Mouse (Mus musculus): ENCODE data around the gene Fbf1. TPM values are rescaled to one million over a fixed set of nuclear protein-coding genes. Genes with fewer than 3 reads are reported as not detected.
"Not testable (repeated sequence)": the region's sequence is repeated elsewhere in the genome, so short reads cannot be mapped to it uniquely, and the experiment has no call there.

The Fbf1 gene
- total RNA-seq, 2 experiments from 2014 or later, result 17.4 to 17.7 TPM

- intact Hi-C loops (cut with DNase I), result no loop called here
These were observed 72.4 kb downstream of the Fbf1 start for GRCm38 (mm10) chr11:116095573-116095972.

GRCm38 (mm10) chr11:116093771-116094565 lies 74.0 kb downstream of the Fbf1 start:
- DNase-seq, result peak; percentile 49 to 50
- intact Hi-C loops (cut with DNase I), result no loop called here

More at GRCm38 (mm10) chr11:116095573-116095972, 72.4 kb downstream of the Fbf1 start:
- peak; percentile 78 to 84 for DNase-seq

DNA sequence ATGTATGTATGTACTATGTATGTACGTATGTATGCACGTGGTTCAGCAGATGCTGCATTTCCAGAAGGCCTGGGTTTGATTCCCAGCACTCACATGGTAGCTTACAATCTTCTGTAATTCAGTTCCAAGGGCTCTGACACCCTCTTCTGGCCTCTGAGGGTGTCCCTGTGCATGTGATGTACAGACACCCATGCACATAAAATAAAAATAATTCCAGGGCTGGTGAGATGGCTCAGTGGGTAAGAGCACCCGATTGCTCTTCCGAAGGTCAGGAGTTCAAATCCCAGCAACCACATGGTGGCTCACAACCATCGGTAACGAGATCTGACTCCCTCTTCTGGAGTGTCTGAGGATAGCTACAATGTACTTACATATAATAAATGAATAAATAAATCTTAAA lies 75.0 kb downstream of the Fbf1 start:
- intact Hi-C loops (cut with DNase I), result not testable (repeated sequence)

More for the DNA sequence above, 75.0 kb downstream of the Fbf1 start:
- DNase-seq, result not testable (repeated sequence)

Other genes with a start within 250 kb of the Fbf1 start
- gene Sap30bp, start 234.9 kb downstream of the Fbf1 start, total RNA-seq (2021), result 10 to 100 TPM; 26.6 to 26.7 TPM
- 10 to 100 TPM in 1 of 2 experiments, 1 to 10 TPM in 1; 8.3 to 10.9 TPM for gene Recql5, start 234.7 kb downstream of the Fbf1 start, total RNA-seq (2021)
- gene Itgb4, start 193.5 kb downstream of the Fbf1 start, total RNA-seq (2021), result 1 to 10 TPM; 4.8 to 5.5 TPM
- gene Galk1, start 155.4 kb downstream of the Fbf1 start, total RNA-seq (2021), result 10 to 100 TPM; 31.7 to 33.1 TPM
- gene H3f3b, start 140.2 kb downstream of the Fbf1 start, total RNA-seq (2021), result 100 to 1,000 TPM; 338 to 393 TPM
- 10 to 100 TPM; 16.3 to 17.0 TPM for gene Unk, start 137.8 kb downstream of the Fbf1 start, total RNA-seq (2021)
- 1 to 10 TPM in 1 of 2 experiments, under 1 TPM in 1; 0.52 to 1.0 TPM for gene Unc13d, start 90.2 kb downstream of the Fbf1 start, total RNA-seq (2021)
- 10 to 100 TPM; 96.6 to 99.5 TPM for gene Wbp2, start 81.2 kb downstream of the Fbf1 start, total RNA-seq (2021)
- 10 to 100 TPM; 43.3 to 49.7 TPM for gene Trim47, start 41.0 kb downstream of the Fbf1 start, total RNA-seq (2021)
- gene Trim65, start 37.0 kb downstream of the Fbf1 start, total RNA-seq (2021), result 1 to 10 TPM; 5.4 to 6.3 TPM
- 10 to 100 TPM; 55.9 to 56.8 TPM for gene Mrpl38, start 29.3 kb downstream of the Fbf1 start, total RNA-seq (2021)
- 10 to 100 TPM; 29.7 to 34.0 TPM for gene Ten1, start 30.7 kb upstream of the Fbf1 start, total RNA-seq (2021)
- 10 to 100 TPM; 92.5 to 99.9 TPM for gene Acox1, start 30.9 kb upstream of the Fbf1 start, total RNA-seq (2021)
- 1 to 10 TPM; 1.2 TPM for gene Evpl, start 69.9 kb upstream of the Fbf1 start, total RNA-seq (2021)
- gene Srp68, start 106.1 kb upstream of the Fbf1 start, total RNA-seq (2021), result 10 to 100 TPM; 58.7 to 59.8 TPM
- not detected for gene Galr2, start 112.8 kb upstream of the Fbf1 start, total RNA-seq (2021)
- 10 to 100 TPM; 61.0 to 65.9 TPM for gene Exoc7, start 139.1 kb upstream of the Fbf1 start, total RNA-seq (2021)
- not detected for gene Foxj1, start 167.2 kb upstream of the Fbf1 start, total RNA-seq (2021)
- 10 to 100 TPM; 10.0 TPM for gene Rnf157, start 244.9 kb upstream of the Fbf1 start, total RNA-seq (2021)